Comparison of ENCODE assay signal across 9 mouse cellular contexts in genomic region chr14:52014271-52014760, GRCm38 (mm10). TPM values are rescaled to one million over a fixed set of nuclear protein-coding genes. Genes with fewer than 3 reads are reported as not detected.
A peak's percentile ranks its signal among the peaks of the same experiment; 100 is the strongest.
DNase-seq lines count a peak whose midpoint lies in the region; ATAC-seq and TF ChIP-seq lines count a peak whose summit lies in the region.
"Had no signal": no experiment of that assay in that cellular context is flagged by ENCODE, and none has a peak within 500 bp of the region (broad histone marks: within the 10 kb centered on the region; RNA-seq: fewer than 3 reads in every experiment).

No protein-coding gene starts in this region.

- peak overlapping the region; percentile 55; the same call in 1 of the 2 replicates for H3K4me3 ChIP-seq in liver, adult 2 months (ENCODE audit: insufficient read depth, low read depth, low read length)
- peak overlapping the region; percentile 80 for H3K4me3 ChIP-seq in forebrain, embryonic 10.5 days
- H3K4me3 ChIP-seq in intestine, embryonic 15.5 days (replicated peaks): peak overlapping the region; percentile 69
- H3K4me3 ChIP-seq in neural tube, embryonic 12.5 days: peak overlapping the region; percentile 76

- 3% methylated on average over 14 of the region's 80 CpGs for WGBS in liver, adult 2 months
- 0% methylated on average over 14 of the region's 80 CpGs for WGBS in forebrain, embryonic 10.5 days
- 1% methylated on average over 15 of the region's 80 CpGs for WGBS in intestine, embryonic 15.5 days
- 3% methylated on average over 8 of the region's 80 CpGs for WGBS in neural tube, embryonic 12.5 days

- TF ChIP-seq POLR2A in liver, adult 2 months (IDR thresholded peaks at IDR 0.05; ENCODE audit: extremely low read depth, insufficient read depth, low read length): no peak

- H3K9me3 ChIP-seq in forebrain, embryonic 10.5 days: no peaks in the 10 kb centered on the region
- H3K9me3 ChIP-seq in intestine, embryonic 15.5 days: no peaks in the 10 kb centered on the region
- no peaks in the 10 kb centered on the region for H3K9me3 ChIP-seq in neural tube, embryonic 12.5 days

- no peak for TF ChIP-seq CTCF in liver, adult 2 months (IDR thresholded peaks at IDR 0.05; ENCODE audit: low read depth, low read length)

- H3K27me3 ChIP-seq in liver, adult 2 months (ENCODE audit: control insufficient read depth, insufficient read depth, low read length): no peaks in the 10 kb centered on the region
- no peaks in the 10 kb centered on the region for H3K27me3 ChIP-seq in forebrain, embryonic 10.5 days (ENCODE audit: poor library complexity, severe bottlenecking)
- no peaks in the 10 kb centered on the region for H3K27me3 ChIP-seq in intestine, embryonic 15.5 days (replicated peaks)
- no peaks in the 10 kb centered on the region for H3K27me3 ChIP-seq in neural tube, embryonic 12.5 days (replicated peaks)

- peak overlapping the region; percentile 76 for H3K9ac ChIP-seq in liver, adult 2 months (ENCODE audit: low read depth, low read length)
- H3K9ac ChIP-seq in intestine, embryonic 15.5 days: peak overlapping the region; percentile 75
- peak overlapping the region; percentile 98 for H3K9ac ChIP-seq in neural tube, embryonic 12.5 days

- peak overlapping the region; percentile 74 for H3K4me2 ChIP-seq in intestine, embryonic 15.5 days (replicated peaks)
- peak overlapping the region; percentile 64 for H3K4me2 ChIP-seq in neural tube, embryonic 12.5 days (replicated peaks)

- peaks cover 15% of the 10 kb centered on the region; the same call in 1 of the 2 replicates for H3K79me2 ChIP-seq in liver, adult 2 months (ENCODE audit: control insufficient read depth, insufficient read depth, low read length)

- peak; percentile 21 for ATAC-seq in intestine, embryonic 15.5 days
- ATAC-seq in neural tube, embryonic 12.5 days (ENCODE audit: low FRiP score, low read depth): peak; percentile 2; the same call in 1 of the 2 replicates

- H3K27ac ChIP-seq in liver, adult 2 months (replicated peaks; ENCODE audit: insufficient read depth, low read depth, low read length): no peak overlapping the region
- peak overlapping the region; percentile 100 for H3K27ac ChIP-seq in forebrain, embryonic 10.5 days
- H3K27ac ChIP-seq in intestine, embryonic 15.5 days: peak overlapping the region; percentile 93
- H3K27ac ChIP-seq in neural tube, embryonic 12.5 days: peak overlapping the region; percentile 98

- H3K4me1 ChIP-seq in liver, adult 2 months (ENCODE audit: control insufficient read depth, insufficient read depth, low read length): peaks cover 28% of the 10 kb centered on the region
- peaks cover 90% of the 10 kb centered on the region for H3K4me1 ChIP-seq in forebrain, embryonic 10.5 days
- H3K4me1 ChIP-seq in intestine, embryonic 15.5 days (replicated peaks): peaks cover 40% of the 10 kb centered on the region
- peaks cover 70% of the 10 kb centered on the region for H3K4me1 ChIP-seq in neural tube, embryonic 12.5 days

- DNase-seq in liver, adult 2 months (ENCODE audit: extremely low read depth, low read depth, low spot score): no peak
- no peak for DNase-seq in liver
- no peak for DNase-seq in forebrain, embryonic 10.5 days (ENCODE audit: extremely low spot score, low spot score)
- no peak for DNase-seq in left cerebral cortex, adult 18-20 months (ENCODE audit: low spot score in 2 of 2)
- no peak for DNase-seq in spleen, postnatal 36 days (ENCODE audit: low spot score in 2 of 2)
- DNase-seq in kidney, adult 11 months: no peak

- no peaks in the 10 kb centered on the region for H3K36me3 ChIP-seq in liver, adult 2 months (ENCODE audit: control insufficient read depth, insufficient read depth, low read length)
- peaks cover 18% of the 10 kb centered on the region for H3K36me3 ChIP-seq in forebrain, embryonic 10.5 days (replicated peaks)
- 0 out of 2 replicates have a peak, but pooled peaks cover 3% of the 10 kb centered on the region for H3K36me3 ChIP-seq in intestine, embryonic 15.5 days
- 0 out of 2 replicates have a peak, but pooled peaks cover under 1% of the 10 kb centered on the region for H3K36me3 ChIP-seq in neural tube, embryonic 12.5 days

RNA-seq across cellular contexts. Expression of gene Tmem253, which starts 1.1 kb away (rescaled TPM):
- total RNA-seq in liver, adult 2 months (2014; rRNA removed): not detected in 2 replicates
- 0.11 TPM in 1 of 2 replicates, not detected in the other for polyA plus RNA-seq in liver, adult 2 months (2012; rRNA removed)
- polyA plus RNA-seq in forebrain, embryonic 10.5 days (2016; fragmentation: Nextera tagmentation; extraction: Ambion mirVana): 0.63 and 0.96 TPM in 2 replicates
- 50.1 and 60.0 TPM in 2 replicates for polyA plus RNA-seq in intestine, embryonic 15.5 days (2015; fragmentation: Nextera tagmentation; extraction: Ambion mirVana)
- 1.0 and 1.3 TPM in 2 replicates for polyA plus RNA-seq in neural tube, embryonic 12.5 days (2016; fragmentation: Nextera tagmentation; extraction: Ambion mirVana)
- under 1 TPM; 0.28 to 0.56 TPM for total RNA-seq in left cerebral cortex, adult 18-20 months (2021)

RNA-seq across cellular contexts. Expression of gene Zfp219, which starts 6.2 kb away (rescaled TPM):
- 8.9 and 12.6 TPM in 2 replicates for total RNA-seq in liver, adult 2 months (2014; rRNA removed)
- 27.8 and 31.4 TPM in 2 replicates for polyA plus RNA-seq in liver, adult 2 months (2012; rRNA removed)
- polyA plus RNA-seq in forebrain, embryonic 10.5 days (2016; fragmentation: Nextera tagmentation; extraction: Ambion mirVana): 85.4 and 87.6 TPM in 2 replicates
- 29.7 and 29.8 TPM in 2 replicates for polyA plus RNA-seq in intestine, embryonic 15.5 days (2015; fragmentation: Nextera tagmentation; extraction: Ambion mirVana)
- 78.3 and 84.9 TPM in 2 replicates for polyA plus RNA-seq in neural tube, embryonic 12.5 days (2016; fragmentation: Nextera tagmentation; extraction: Ambion mirVana)
- 10 to 100 TPM; 40.6 to 41.3 TPM for total RNA-seq in left cerebral cortex, adult 18-20 months (2021)

RNA-seq across cellular contexts. Expression of gene Olfr221, which starts 27.9 kb away (rescaled TPM):
- total RNA-seq in liver, adult 2 months (2014; rRNA removed): not detected in 2 replicates
- not detected in 2 replicates for polyA plus RNA-seq in liver, adult 2 months (2012; rRNA removed)
- polyA plus RNA-seq in forebrain, embryonic 10.5 days (2016; fragmentation: Nextera tagmentation; extraction: Ambion mirVana): not detected in 2 replicates
- polyA plus RNA-seq in intestine, embryonic 15.5 days (2015; fragmentation: Nextera tagmentation; extraction: Ambion mirVana): not detected in 2 replicates
- not detected in 2 replicates for polyA plus RNA-seq in neural tube, embryonic 12.5 days (2016; fragmentation: Nextera tagmentation; extraction: Ambion mirVana)
- not detected for total RNA-seq in left cerebral cortex, adult 18-20 months (2021)
- total RNA-seq: adrenal gland, postnatal 14 days had no signal

RNA-seq across cellular contexts. Expression of gene Arhgef40, which starts 29.8 kb away (rescaled TPM):
- 6.1 and 9.5 TPM in 2 replicates for total RNA-seq in liver, adult 2 months (2014; rRNA removed)
- 12.5 and 16.1 TPM in 2 replicates for polyA plus RNA-seq in liver, adult 2 months (2012; rRNA removed)
- 97.5 and 102 TPM in 2 replicates for polyA plus RNA-seq in forebrain, embryonic 10.5 days (2016; fragmentation: Nextera tagmentation; extraction: Ambion mirVana)
- polyA plus RNA-seq in intestine, embryonic 15.5 days (2015; fragmentation: Nextera tagmentation; extraction: Ambion mirVana): 64.4 and 65.9 TPM in 2 replicates
- 105 and 110 TPM in 2 replicates for polyA plus RNA-seq in neural tube, embryonic 12.5 days (2016; fragmentation: Nextera tagmentation; extraction: Ambion mirVana)
- 10 to 100 TPM; 23.4 to 28.6 TPM for total RNA-seq in left cerebral cortex, adult 18-20 months (2021)

Comparison
In these comparisons a context has a peak if more than half of its experiments do, and no peak if none do; other contexts are left out.
1. RNA of gene Tmem253, which starts 1.1 kb away (polyA plus RNA-seq): 50.1 to 60.0 TPM in intestine, embryonic 15.5 days; 1.0 to 1.3 TPM in neural tube, embryonic 12.5 days, 0.63 to 0.96 TPM in forebrain, embryonic 10.5 days and 0.11 TPM in liver, adult 2 months; every median in the first group is over 10 times any median in the second.
2. Peak in every context shown above with its lines, with median percentiles within 50 percentile points of each other: H3K4me3 ChIP-seq and H3K9ac ChIP-seq.